12 mouse cellular contexts compared by ENCODE assay signal in the genomic region with DNA sequence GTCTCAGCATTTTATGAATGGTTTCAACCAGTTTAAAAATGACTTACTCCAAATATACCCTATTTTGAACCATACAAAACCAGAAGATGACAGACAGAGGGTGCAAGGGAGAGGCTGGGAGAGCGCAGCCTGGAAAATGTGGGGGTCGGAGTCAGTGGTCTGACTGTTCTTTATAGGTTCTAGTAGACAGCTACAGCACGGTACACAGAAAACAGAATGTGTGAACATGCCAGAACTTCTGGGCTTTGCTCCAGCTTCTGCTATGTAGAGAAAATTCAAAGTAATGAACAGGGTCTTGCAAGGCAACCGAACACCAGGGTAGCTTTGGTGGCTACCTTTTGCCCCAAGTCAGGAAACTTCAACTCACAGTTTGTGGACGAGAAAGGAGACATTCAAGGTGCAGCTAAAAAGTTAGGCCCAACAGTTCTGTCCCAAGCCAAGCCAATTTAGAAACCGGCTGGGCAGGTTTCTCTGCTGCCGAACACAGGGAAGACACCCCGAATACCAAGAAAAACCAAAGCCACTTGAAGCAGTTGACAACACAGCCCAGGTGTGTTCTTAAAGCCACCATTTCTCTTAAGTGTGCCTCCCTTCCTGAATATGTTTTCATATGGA. TPM values are rescaled to one million over a fixed set of nuclear protein-coding genes. Genes with fewer than 3 reads are reported as not detected.
DNase-seq lines count a peak whose midpoint lies in the region; ATAC-seq and TF ChIP-seq lines count a peak whose summit lies in the region.
"Had no signal": no experiment of that assay in that cellular context is flagged by ENCODE, and none has a peak within 500 bp of the region (broad histone marks: within the 10 kb centered on the region; RNA-seq: fewer than 3 reads in every experiment).

No protein-coding gene starts in this region.

- no peak for TF ChIP-seq CTCF in intestine, postnatal 0 days (IDR thresholded peaks at IDR 0.05; ENCODE audit: low read depth)

- H3K4me1 ChIP-seq in heart, embryonic 12.5 days (replicated peaks), result no peaks in the 10 kb centered on the region
- H3K4me1 ChIP-seq in stomach, embryonic 15.5 days, result no peaks in the 10 kb centered on the region
- H3K4me1 ChIP-seq in intestine, postnatal 0 days (replicated peaks; ENCODE audit: control insufficient read depth, insufficient read depth, low read length), result no peaks in the 10 kb centered on the region

- no peak overlapping the region for H3K4me2 ChIP-seq in heart, embryonic 12.5 days
- no peak overlapping the region for H3K4me2 ChIP-seq in stomach, embryonic 15.5 days
- no peak overlapping the region for H3K4me2 ChIP-seq in intestine, postnatal 0 days (replicated peaks; ENCODE audit: low read depth)
- H3K4me2 ChIP-seq: neural tube, embryonic 13.5 days had no signal

- DNase-seq in adrenal gland, postnatal 10 days, result peak; percentile 29
- DNase-seq in adrenal gland, adult 8-10 months, result no peak
- DNase-seq in heart, postnatal 4 days, result peak; percentile 41
- peak; percentile 64 for DNase-seq in right cerebral cortex, postnatal 4 days
- DNase-seq in right cerebral cortex, postnatal 14 days, result no peak
- DNase-seq: adrenal gland, adult 2 months; embryo, embryonic 11 days had no signal

- no peaks in the 10 kb centered on the region for H3K27me3 ChIP-seq in heart, embryonic 12.5 days (replicated peaks)
- H3K27me3 ChIP-seq in stomach, embryonic 15.5 days (replicated peaks), result no peaks in the 10 kb centered on the region
- H3K27me3 ChIP-seq in intestine, postnatal 0 days (replicated peaks; ENCODE audit: control insufficient read depth, insufficient read depth, low read length), result no peaks in the 10 kb centered on the region
- H3K27me3 ChIP-seq: neural tube, embryonic 13.5 days had no signal

- H3K9me3 ChIP-seq in heart, embryonic 12.5 days (replicated peaks), result no peaks in the 10 kb centered on the region
- no peaks in the 10 kb centered on the region for H3K9me3 ChIP-seq in stomach, embryonic 15.5 days
- no peaks in the 10 kb centered on the region for H3K9me3 ChIP-seq in intestine, postnatal 0 days (ENCODE audit: control insufficient read depth)
- H3K9me3 ChIP-seq: G1E; neural tube, embryonic 13.5 days had no signal

- WGBS in heart, embryonic 12.5 days, result 90% methylated on average over 8 of the region's 8 CpGs
- 66% methylated on average over 8 of the region's 8 CpGs for WGBS in stomach, embryonic 15.5 days
- WGBS in intestine, postnatal 0 days, result 59% methylated on average over 8 of the region's 8 CpGs

- H3K4me3 ChIP-seq in heart, embryonic 12.5 days, result no peak overlapping the region
- no peak overlapping the region for H3K4me3 ChIP-seq in stomach, embryonic 15.5 days (replicated peaks)
- no peak overlapping the region for H3K4me3 ChIP-seq in intestine, postnatal 0 days (ENCODE audit: low read depth, low read length)
- H3K4me3 ChIP-seq: neural tube, embryonic 13.5 days had no signal

- no peak overlapping the region for H3K9ac ChIP-seq in heart, embryonic 12.5 days
- no peak overlapping the region for H3K9ac ChIP-seq in stomach, embryonic 15.5 days
- no peak overlapping the region for H3K9ac ChIP-seq in intestine, postnatal 0 days (ENCODE audit: low read depth, low read length)
- H3K9ac ChIP-seq: neural tube, embryonic 13.5 days had no signal

- H3K27ac ChIP-seq in heart, embryonic 12.5 days (ENCODE audit: poor library complexity, severe bottlenecking), result no peak overlapping the region
- peak overlapping the region; percentile 52; the same call in 1 of the 2 replicates for H3K27ac ChIP-seq in stomach, embryonic 15.5 days
- H3K27ac ChIP-seq in intestine, postnatal 0 days (ENCODE audit: low read depth, low read length), result no peak overlapping the region
- H3K27ac ChIP-seq: neural tube, embryonic 13.5 days had no signal

- H3K36me3 ChIP-seq in heart, embryonic 12.5 days, result peaks cover 62% of the 10 kb centered on the region
- peaks cover 15% of the 10 kb centered on the region for H3K36me3 ChIP-seq in stomach, embryonic 15.5 days
- H3K36me3 ChIP-seq in intestine, postnatal 0 days (ENCODE audit: control insufficient read depth, insufficient read depth), result peaks cover 41% of the 10 kb centered on the region

- no peak for ATAC-seq in heart, embryonic 12.5 days (ENCODE audit: insufficient number of reproducible peaks, low FRiP score)
- no peak for ATAC-seq in stomach, embryonic 15.5 days (ENCODE audit: insufficient read depth, low FRiP score, low read depth)
- ATAC-seq in intestine, postnatal 0 days, result no peak

RNA-seq across cellular contexts. Expression of a gene that starts 43.3 kb away (rescaled TPM):
- 100 to 1,000 TPM; 243 to 293 TPM for total RNA-seq in adrenal gland, postnatal 10 days (2021)
- 100 to 1,000 TPM in 3 of 4 experiments, 10 to 100 TPM in 1; 94.1 to 174 (median 137) TPM for total RNA-seq in adrenal gland, adult 8-10 months (2022)
- total RNA-seq in heart, postnatal 4 days (2021), result 100 to 1,000 TPM; 232 to 238 TPM
- polyA plus RNA-seq in heart, embryonic 12.5 days (2016; fragmentation: Nextera tagmentation; extraction: Ambion mirVana), result 262 and 274 TPM in 2 replicates
- 149 and 164 TPM in 2 replicates for polyA plus RNA-seq in stomach, embryonic 15.5 days (2015; fragmentation: Nextera tagmentation; extraction: Ambion mirVana)
- polyA plus RNA-seq in intestine, postnatal 0 days (2015; fragmentation: Nextera tagmentation; extraction: Ambion mirVana), result 167 and 184 TPM in 2 replicates

Comparison
In these comparisons a context has a peak if more than half of its experiments do, and no peak if none do; other contexts are left out.
1. DNase-seq: peak in adrenal gland, postnatal 10 days (single experiment), heart, postnatal 4 days (single experiment) and right cerebral cortex, postnatal 4 days (single experiment); none in adrenal gland, adult 8-10 months (single experiment) and right cerebral cortex, postnatal 14 days (single experiment).